Mouse (Mus musculus) midbrain, postnatal 0 days (tissue): ENCODE results near the gene Rest. TPM values are rescaled to one million over a fixed set of nuclear protein-coding genes. Genes with fewer than 3 reads are reported as not detected.

Source experiments
- ATAC-seq: fragments of 200-750 bp; cut with Nextera tagmentation; 2 replicates; pipeline ENCODE4 v1.8.0; 2017; ENCODE audit warnings: moderate number of reproducible peaks, mild to moderate bottlenecking, moderate TSS enrichment, moderate library complexity; ENCODE audit not compliant: low FRiP score
- DNase-seq: peaks from one replicate; pipeline ENCODE4 v3.0.0-alpha.2; 2015; ENCODE audit warnings: low spot score
- H3K27ac ChIP-seq: fragments of 300-500 bp; sonication (generic); 2 replicates; pipeline ENCODE4 v1.5.1; 2014; ENCODE audit warnings: low read depth, mild to moderate bottlenecking, low read length, mixed read lengths
- H3K27me3 ChIP-seq: fragments of 300-500 bp; sonication (generic); 2 replicates; pipeline ENCODE4 v1.6.1; 2014; ENCODE audit warnings: low read length, control low read depth, mixed read lengths; ENCODE audit not compliant: insufficient read depth
- H3K36me3 ChIP-seq: fragments of 300-500 bp; sonication (generic); 2 replicates; pipeline ENCODE4 v1.6.1; 2014; ENCODE audit warnings: low read length, control low read depth, mixed read lengths; ENCODE audit not compliant: insufficient read depth
- H3K4me1 ChIP-seq: fragments of 300-500 bp; sonication (generic); 2 replicates; pipeline ENCODE4 v1.6.1; 2014; ENCODE audit warnings: mild to moderate bottlenecking, control low read depth, antibody characterized with exemption, low read length, mixed read lengths; ENCODE audit not compliant: insufficient read depth
- H3K4me2 ChIP-seq: fragments of 300-500 bp; sonication (generic); 2 replicates; pipeline ENCODE4 v1.6.1; 2014; ENCODE audit warnings: low read depth, mild to moderate bottlenecking, low read length, mixed read lengths; ENCODE audit not compliant: poor library complexity, severe bottlenecking
- H3K4me3 ChIP-seq: fragments of 300-500 bp; sonication (generic); 2 replicates; pipeline ENCODE4 v1.5.1; 2014; ENCODE audit warnings: low read depth, mild to moderate bottlenecking, low read length, moderate library complexity
- H3K9ac ChIP-seq: fragments of 300-500 bp; sonication (generic); replicated peaks from 2 replicates; pipeline ENCODE4 v1.6.1; 2014; ENCODE audit warnings: mild to moderate bottlenecking, low read length, moderate library complexity, mixed read lengths; ENCODE audit not compliant: poor library complexity, severe bottlenecking
- H3K9me3 ChIP-seq: fragments of 300-500 bp; sonication (generic); 2 replicates; pipeline ENCODE4 v1.6.1; 2016; ENCODE audit warnings: low read length, control low read depth
- CTCF ChIP-seq: IDR thresholded peaks from 2 replicates; pipeline ENCODE4 v1.5.1; 2016; ENCODE audit warnings: antibody characterized with exemption, mild to moderate bottlenecking
- WGBS: fragments of 180-500 bp; shearing (Covaris S2); extraction: QIAGEN DNeasy Blood & Tissue Kit; methylation state at CpG from one replicate; pipeline ENCODE4 v1.1.7; 2014; 5-methylcytosine and 5-hydroxymethylcytosine counted together
- polyA plus RNA-seq: library from polyadenylated mRNA; unstranded; fragments of >200 nt; fragmentation: Nextera tagmentation; extraction: Ambion mirVana; gene quantifications from 2 replicates; pipeline ENCODE4 v1.2.1, GENCODE M21; 2015
- total RNA-seq: library from RNA; depleted of rRNA; stranded (reverse); fragments of >200 nt; gene quantifications from 2 replicates; pipeline ENCODE4 v1.2.3, GENCODE M21; 2014

The Rest gene
- total and polyA plus RNA-seq, 2 experiments from 2014 or later = 2.8 to 6.5 TPM

- no peak for DNase-seq
- H3K4me3 ChIP-seq = no peak overlapping the region; the same call in 1 of the 2 replicates
Measured at GRCm38 (mm10) chr5:77267441-77267840, 2.1 kb downstream of the Rest start.

GRCm38 (mm10) chr5:77267957-77268624 lies 2.8 kb downstream of the Rest start:
- ATAC-seq (no peak), DNase-seq (no peak)
- TF ChIP-seq CTCF = no peak
- Histone ChIP-seq H3K9me3 (no peaks in the 10 kb centered on the region), H3K4me3 (no peak overlapping the region), H3K27me3 (no peaks in the 10 kb centered on the region), H3K27ac (no peak overlapping the region), H3K36me3 (no peaks in the 10 kb centered on the region), H3K9ac (no peak overlapping the region), H3K4me1 (no peaks in the 10 kb centered on the region), H3K4me2 (0 out of 2 replicates have a peak overlapping the region, but pooled peaks have one; percentile 9)
- WGBS = 96% methylated on average over 30 of the region's 30 CpGs

More at GRCm38 (mm10) chr5:77267441-77267840, 2.1 kb downstream of the Rest start:
- ATAC-seq = no peak
- H3K27ac ChIP-seq = no peak overlapping the region
- no peaks in the 10 kb centered on the region for H3K27me3 ChIP-seq
- no peaks in the 10 kb centered on the region for H3K36me3 ChIP-seq
- no peak for TF ChIP-seq CTCF
- H3K4me1 ChIP-seq = no peaks in the 10 kb centered on the region
- no peaks in the 10 kb centered on the region for H3K9me3 ChIP-seq
- WGBS = 68% methylated on average over 4 of the region's 4 CpGs
- no peak overlapping the region for H3K9ac ChIP-seq
- H3K4me2 ChIP-seq = no peak overlapping the region

- Histone ChIP-seq H3K9ac (no peak overlapping the region), H3K4me1 (no peaks in the 10 kb centered on the region), H3K9me3 (no peaks in the 10 kb centered on the region), H3K27ac (no peak overlapping the region), H3K4me3 (no peak overlapping the region), H3K27me3 (no peaks in the 10 kb centered on the region), H3K36me3 (no peaks in the 10 kb centered on the region), H3K4me2 (no peak overlapping the region)
- peak; percentile 58 for TF ChIP-seq CTCF
- WGBS = 76% methylated on average over 8 of the region's 8 CpGs
- no peak for ATAC-seq
- no peak for DNase-seq
Measured at GRCm38 (mm10) chr5:77269399-77269798, 4.1 kb downstream of the Rest start.

GRCm38 (mm10) chr5:77273151-77273550 lies 7.9 kb downstream of the Rest start:
- Histone ChIP-seq H3K4me3 (no peak overlapping the region), H3K36me3 (no peaks in the 10 kb centered on the region), H3K27ac (no peak overlapping the region), H3K9ac (no peak overlapping the region), H3K4me1 (no peaks in the 10 kb centered on the region), H3K4me2 (no peak overlapping the region), H3K27me3 (no peaks in the 10 kb centered on the region), H3K9me3 (no peaks in the 10 kb centered on the region)
- WGBS = 81% methylated on average over 7 of the region's 7 CpGs
- no peak for DNase-seq
- ATAC-seq = no peak
- no peak for TF ChIP-seq CTCF

- DNase-seq (no peak), ATAC-seq (no peak)
- Histone ChIP-seq H3K27ac (no peak overlapping the region), H3K9me3 (no peaks in the 10 kb centered on the region), H3K4me1 (no peaks in the 10 kb centered on the region), H3K9ac (no peak overlapping the region), H3K36me3 (peaks cover 3% of the 10 kb centered on the region; the same call in 1 of the 2 replicates), H3K27me3 (no peaks in the 10 kb centered on the region), H3K4me2 (no peak overlapping the region), H3K4me3 (no peak overlapping the region)
- WGBS = 96% methylated on average over 5 of the region's 5 CpGs
- TF ChIP-seq CTCF = peak; percentile 62
Measured at GRCm38 (mm10) chr5:77275950-77276349, 10.7 kb downstream of the Rest start.

- TF ChIP-seq CTCF = no peak
Measured at GRCm38 (mm10) chr5:77277204-77277603, 11.9 kb downstream of the Rest start.

More at GRCm38 (mm10) chr5:77277204-77277603, 11.9 kb downstream of the Rest start:
- Histone ChIP-seq H3K9me3 (no peaks in the 10 kb centered on the region), H3K4me2 (no peak overlapping the region), H3K4me1 (no peaks in the 10 kb centered on the region), H3K9ac (no peak overlapping the region), H3K27ac (no peak overlapping the region), H3K36me3 (peaks cover 8% of the 10 kb centered on the region; the same call in 1 of the 2 replicates), H3K4me3 (no peak overlapping the region), H3K27me3 (no peaks in the 10 kb centered on the region)
- ATAC-seq (no peak), DNase-seq (no peak)
- 98% methylated on average over 6 of the region's 6 CpGs for WGBS
